Mouse (Mus musculus): ENCODE results near the gene Sdccag8. TPM values are rescaled to one million over a fixed set of nuclear protein-coding genes. Genes with fewer than 3 reads are reported as not detected.

The Sdccag8 gene
- polyA plus RNA-seq, 1 experiment from 2014 or later, result 11.6 TPM

GRCm38 (mm10) chr1:177018750-177019149, 204.3 kb downstream of the Sdccag8 start:
- no peaks in the 10 kb centered on the region for H3K27me3 ChIP-seq (ENCODE audit: low read depth, poor library complexity, severe bottlenecking)
- no peak overlapping the region for H3K4me3 ChIP-seq
- no peak for DNase-seq (ENCODE audit: low spot score)
- H3K9me3 ChIP-seq (replicated peaks), result no peaks in the 10 kb centered on the region
- peaks cover 16% of the 10 kb centered on the region for H3K36me3 ChIP-seq
- 86% methylated on average over 1 of the region's 1 CpGs for WGBS
- H3K4me1 ChIP-seq, result peaks cover 8% of the 10 kb centered on the region; the same call in 1 of the 2 replicates
- no peak overlapping the region for H3K27ac ChIP-seq

GRCm38 (mm10) chr1:177019668-177020067, 205.2 kb downstream of the Sdccag8 start:
- H3K4me3 ChIP-seq, result no peak overlapping the region
- H3K27ac ChIP-seq, result no peak overlapping the region
- DNase-seq (ENCODE audit: low spot score), result no peak
- H3K36me3 ChIP-seq, result peaks cover 16% of the 10 kb centered on the region
- no peaks in the 10 kb centered on the region for H3K9me3 ChIP-seq (replicated peaks)
- peaks cover 4% of the 10 kb centered on the region; the same call in 1 of the 2 replicates for H3K4me1 ChIP-seq
- H3K27me3 ChIP-seq (ENCODE audit: low read depth, poor library complexity, severe bottlenecking), result no peaks in the 10 kb centered on the region
- 96% methylated on average over 5 of the region's 5 CpGs for WGBS

- Histone ChIP-seq H3K27ac (no peak overlapping the region), H3K27me3 (ENCODE audit: low read depth, poor library complexity, severe bottlenecking) (no peaks in the 10 kb centered on the region), H3K9me3 (replicated peaks) (no peaks in the 10 kb centered on the region), H3K4me3 (no peak overlapping the region), H3K4me1 (no peaks in the 10 kb centered on the region), H3K36me3 (peaks cover 21% of the 10 kb centered on the region)
- no peak for DNase-seq (ENCODE audit: low spot score)
- whole genome bisulfite sequencing, result 69% methylated on average over 3 of the region's 3 CpGs
Observed at GRCm38 (mm10) chr1:177022751-177023150, 208.3 kb downstream of the Sdccag8 start.

DNA sequence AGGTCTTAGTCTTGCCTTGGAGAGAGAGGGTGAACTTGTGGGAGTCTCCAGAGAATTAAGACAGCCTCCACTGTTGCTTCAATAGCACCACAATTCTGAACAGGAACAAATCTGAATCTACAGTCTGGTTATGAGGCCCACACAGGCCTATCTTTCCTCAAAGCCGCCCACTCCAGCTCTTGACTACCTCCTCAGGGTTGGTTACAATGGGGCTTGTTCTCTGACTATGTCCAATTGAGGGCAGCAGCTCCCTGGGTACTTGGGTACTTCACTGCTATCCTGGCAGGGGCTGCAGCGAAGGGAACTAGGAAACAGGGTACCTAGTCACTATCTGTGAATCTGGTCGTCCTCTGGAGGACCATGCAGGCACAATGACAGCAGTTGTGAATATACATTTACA, 213.2 kb downstream of the Sdccag8 start:
- Histone ChIP-seq H3K4me1 (no peaks in the 10 kb centered on the region), H3K4me3 (no peak overlapping the region), H3K27ac (no peak overlapping the region), H3K36me3 (peaks cover 19% of the 10 kb centered on the region), H3K9me3 (replicated peaks) (no peaks in the 10 kb centered on the region), H3K27me3 (ENCODE audit: low read depth, poor library complexity, severe bottlenecking) (no peaks in the 10 kb centered on the region)
- no peak for DNase-seq (ENCODE audit: low spot score)
- 87% methylated on average over 3 of the region's 3 CpGs for WGBS

- H3K27me3 ChIP-seq (ENCODE audit: low read depth, poor library complexity, severe bottlenecking), result no peaks in the 10 kb centered on the region
- no peaks in the 10 kb centered on the region for H3K9me3 ChIP-seq (replicated peaks)
- no peak for DNase-seq (ENCODE audit: low spot score)
- WGBS, result 79% methylated on average over 2 of the region's 2 CpGs
- no peak overlapping the region for H3K4me3 ChIP-seq
- H3K36me3 ChIP-seq, result peaks cover 10% of the 10 kb centered on the region
- H3K27ac ChIP-seq, result no peak overlapping the region
- no peaks in the 10 kb centered on the region for H3K4me1 ChIP-seq
Observed at GRCm38 (mm10) chr1:177029032-177029431, 214.6 kb downstream of the Sdccag8 start.

DNA sequence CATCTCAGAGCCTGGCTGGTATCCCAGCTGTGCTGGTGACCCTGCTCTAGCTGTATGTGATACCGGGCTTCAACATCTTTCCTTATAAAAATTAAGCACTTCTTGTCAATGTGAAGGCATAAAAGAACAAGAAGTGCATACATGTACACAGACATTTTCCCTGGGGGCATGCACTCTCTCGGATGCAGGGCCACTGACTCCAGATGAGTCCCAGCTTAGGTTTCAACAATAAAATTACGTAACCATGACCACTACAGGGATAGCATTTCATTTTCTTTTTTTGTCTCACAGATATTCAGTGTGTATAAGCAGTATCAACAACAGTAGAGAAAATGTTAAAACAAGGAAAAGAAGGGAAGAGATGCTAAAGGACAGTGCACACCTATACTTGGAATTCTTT, 216.2 kb downstream of the Sdccag8 start:
- no peak overlapping the region for H3K27ac ChIP-seq
- no peak overlapping the region for H3K4me3 ChIP-seq
- no peaks in the 10 kb centered on the region for H3K4me1 ChIP-seq
- DNase-seq (ENCODE audit: low spot score), result no peak
- 0 out of 2 replicates have a peak, but pooled peaks cover 5% of the 10 kb centered on the region for H3K36me3 ChIP-seq
- 84% methylated on average over 3 of the region's 3 CpGs for WGBS
- H3K27me3 ChIP-seq (ENCODE audit: low read depth, poor library complexity, severe bottlenecking), result no peaks in the 10 kb centered on the region
- H3K9me3 ChIP-seq (replicated peaks), result no peaks in the 10 kb centered on the region

DNA sequence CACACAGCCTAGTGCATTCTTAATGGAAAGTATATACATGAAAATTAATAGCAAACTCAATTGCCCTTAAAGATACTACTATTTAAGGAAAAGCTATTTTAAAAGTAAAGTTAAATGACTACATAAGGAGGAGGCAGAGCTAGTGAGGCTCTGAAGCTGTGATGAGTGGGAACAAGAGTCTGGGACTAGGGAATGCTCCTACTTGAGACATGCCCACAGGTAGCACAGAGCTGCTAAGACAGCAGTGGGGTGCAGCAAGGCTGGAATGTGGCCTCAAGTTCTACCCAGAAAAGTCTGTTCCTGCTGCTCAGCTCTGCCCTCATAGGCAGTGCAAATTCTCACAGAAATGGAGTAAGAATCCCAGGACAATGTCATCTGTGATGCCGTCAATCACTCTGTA, 216.7 kb downstream of the Sdccag8 start:
- Histone ChIP-seq H3K9me3 (replicated peaks) (no peaks in the 10 kb centered on the region), H3K4me3 (no peak overlapping the region), H3K27me3 (ENCODE audit: low read depth, poor library complexity, severe bottlenecking) (no peaks in the 10 kb centered on the region), H3K4me1 (no peaks in the 10 kb centered on the region), H3K27ac (no peak overlapping the region), H3K36me3 (0 out of 2 replicates have a peak, but pooled peaks cover 5% of the 10 kb centered on the region)
- DNase-seq (ENCODE audit: low spot score), result no peak
- 93% methylated on average over 1 of the region's 1 CpGs for WGBS

DNA sequence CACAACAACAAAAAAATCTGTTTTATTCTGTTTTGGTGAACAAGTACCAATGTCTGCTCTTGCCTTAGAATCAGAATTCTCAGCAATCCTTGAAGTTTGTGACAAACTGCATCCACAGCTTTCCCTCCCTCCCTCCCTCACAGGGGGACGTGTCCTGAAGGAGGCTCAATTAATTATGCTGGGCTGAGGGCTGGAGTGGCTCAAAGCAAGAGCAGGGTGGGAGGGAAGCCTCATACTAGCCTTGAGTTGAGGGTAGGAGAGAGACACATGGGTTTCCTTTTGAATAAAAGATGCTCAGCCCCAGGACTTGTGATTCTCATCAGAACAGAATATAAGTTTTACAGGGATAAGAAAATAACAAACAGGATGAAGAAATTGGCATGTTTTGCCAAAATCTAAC, 217.8 kb downstream of the Sdccag8 start:
- Histone ChIP-seq H3K36me3 (0 out of 2 replicates have a peak, but pooled peaks cover 5% of the 10 kb centered on the region), H3K4me1 (no peaks in the 10 kb centered on the region), H3K4me3 (no peak overlapping the region), H3K27ac (no peak overlapping the region), H3K9me3 (replicated peaks) (no peaks in the 10 kb centered on the region), H3K27me3 (ENCODE audit: low read depth, poor library complexity, severe bottlenecking) (no peaks in the 10 kb centered on the region)
- DNase-seq (ENCODE audit: low spot score), result no peak
- WGBS, result 21% methylated on average over 1 of the region's 1 CpGs

DNA sequence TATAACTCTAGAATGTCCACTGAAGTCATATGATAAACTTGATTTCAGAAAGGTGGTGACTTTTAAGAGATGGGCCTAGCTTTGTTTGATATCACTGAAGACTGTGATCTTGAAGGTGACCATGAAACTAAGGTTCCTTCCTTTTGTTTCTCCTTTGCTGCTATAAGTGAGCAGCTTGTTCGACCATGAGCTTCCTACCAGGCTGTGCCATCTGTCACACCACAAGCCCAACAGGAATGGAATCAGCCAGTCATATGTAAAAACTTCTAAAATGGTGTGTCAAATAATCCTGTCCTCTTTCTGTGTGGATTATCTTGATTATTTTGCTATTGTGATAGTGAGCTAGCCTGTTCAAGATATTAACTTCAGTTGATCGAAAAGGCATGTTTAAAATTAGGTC, 221.0 kb downstream of the Sdccag8 start:
- H3K36me3 ChIP-seq, result 0 out of 2 replicates have a peak, but pooled peaks cover 5% of the 10 kb centered on the region
- 97% methylated on average over 2 of the region's 2 CpGs for WGBS
- H3K9me3 ChIP-seq (replicated peaks), result no peaks in the 10 kb centered on the region
- DNase-seq (ENCODE audit: low spot score), result no peak
- H3K27me3 ChIP-seq (ENCODE audit: low read depth, poor library complexity, severe bottlenecking), result no peaks in the 10 kb centered on the region
- H3K27ac ChIP-seq, result no peak overlapping the region
- no peaks in the 10 kb centered on the region for H3K4me1 ChIP-seq
- no peak overlapping the region for H3K4me3 ChIP-seq

- H3K36me3 ChIP-seq, result no peaks in the 10 kb centered on the region
- WGBS, result 79% methylated on average over 2 of the region's 2 CpGs
Observed at GRCm38 (mm10) chr1:177038383-177038782, 223.9 kb downstream of the Sdccag8 start.

GRCm38 (mm10) chr1:177039093-177039674, 224.7 kb downstream of the Sdccag8 start:
- Histone ChIP-seq H3K9me3 (replicated peaks) (no peaks in the 10 kb centered on the region), H3K4me1 (no peaks in the 10 kb centered on the region), H3K27me3 (ENCODE audit: low read depth, poor library complexity, severe bottlenecking) (no peaks in the 10 kb centered on the region), H3K27ac (no peak overlapping the region), H3K4me3 (no peak overlapping the region), H3K36me3 (no peaks in the 10 kb centered on the region)
- DNase-seq (ENCODE audit: low spot score), result no peak
- WGBS, result 93% methylated on average over 6 of the region's 6 CpGs

More at GRCm38 (mm10) chr1:177038383-177038782, 223.9 kb downstream of the Sdccag8 start:
- Histone ChIP-seq H3K4me1 (no peaks in the 10 kb centered on the region), H3K27me3 (ENCODE audit: low read depth, poor library complexity, severe bottlenecking) (no peaks in the 10 kb centered on the region), H3K4me3 (no peak overlapping the region), H3K9me3 (replicated peaks) (no peaks in the 10 kb centered on the region), H3K27ac (no peak overlapping the region)
- DNase-seq (ENCODE audit: low spot score), result no peak

- Histone ChIP-seq H3K4me1 (no peaks in the 10 kb centered on the region), H3K4me3 (no peak overlapping the region), H3K27ac (no peak overlapping the region), H3K9me3 (replicated peaks) (no peaks in the 10 kb centered on the region), H3K36me3 (no peaks in the 10 kb centered on the region), H3K27me3 (ENCODE audit: low read depth, poor library complexity, severe bottlenecking) (no peaks in the 10 kb centered on the region)
- WGBS, result 79% methylated on average over 4 of the region's 4 CpGs
- no peak for DNase-seq (ENCODE audit: low spot score)
Observed at GRCm38 (mm10) chr1:177040058-177040457, 225.6 kb downstream of the Sdccag8 start.

- H3K27me3 ChIP-seq (ENCODE audit: low read depth, poor library complexity, severe bottlenecking), result no peaks in the 10 kb centered on the region
- no peaks in the 10 kb centered on the region for H3K4me1 ChIP-seq
- no peak for DNase-seq (ENCODE audit: low spot score)
- H3K4me3 ChIP-seq, result no peak overlapping the region
- no peak overlapping the region for H3K27ac ChIP-seq
- no peaks in the 10 kb centered on the region for H3K36me3 ChIP-seq
- H3K9me3 ChIP-seq (replicated peaks), result no peaks in the 10 kb centered on the region
Observed at GRCm38 (mm10) chr1:177045885-177046284, 231.4 kb downstream of the Sdccag8 start.

DNA sequence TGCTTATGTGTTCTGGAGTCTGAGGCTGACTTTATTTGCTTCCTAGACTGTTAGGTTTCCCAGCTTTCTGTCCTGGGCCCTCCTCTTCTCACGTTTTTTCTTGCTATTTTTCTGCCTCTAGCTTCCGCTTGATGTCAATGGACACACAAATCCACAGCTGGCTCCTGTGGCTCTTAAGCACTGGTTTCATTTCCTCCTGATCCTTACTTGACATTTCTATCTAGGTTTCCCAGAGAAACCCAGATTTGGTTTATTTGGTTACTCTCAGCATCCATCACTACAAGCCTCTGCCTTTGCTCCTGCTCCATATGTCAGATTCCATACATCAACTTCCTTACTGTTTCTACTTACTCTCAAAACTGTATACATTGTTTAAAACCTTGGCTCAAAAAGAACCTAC, 232.5 kb downstream of the Sdccag8 start:
- 87% methylated on average over 2 of the region's 2 CpGs for WGBS
- no peak overlapping the region for H3K4me3 ChIP-seq
- no peak for DNase-seq (ENCODE audit: low spot score)
- H3K4me1 ChIP-seq, result no peaks in the 10 kb centered on the region
- no peaks in the 10 kb centered on the region for H3K36me3 ChIP-seq
- no peaks in the 10 kb centered on the region for H3K27me3 ChIP-seq (ENCODE audit: low read depth, poor library complexity, severe bottlenecking)
- H3K27ac ChIP-seq, result no peak overlapping the region
- no peaks in the 10 kb centered on the region for H3K9me3 ChIP-seq (replicated peaks)
